Mouse (Mus musculus) naive thymus-derived CD4-positive, alpha-beta T cell, adult 2 months (primary cell): ENCODE results near the gene Synj1.

Source experiments
- DNase-seq: peaks from one replicate; pipeline ENCODE4 v3.0.0-alpha.2; 2011; ENCODE audit warnings: low read depth

Gene Synj1

GRCm38 (mm10) chr16:90946977-90947376 is 64.1 kb downstream of the Synj1 start:
- DNase-seq: no peak

GRCm38 (mm10) chr16:90941246-90941645 is 69.9 kb downstream of the Synj1 start:
- no peak for DNase-seq

- peak; percentile 97 for DNase-seq
These were observed 76.3 kb downstream of the Synj1 start, which contains the start of gene Cfap298 for GRCm38 (mm10) chr16:90934687-90935328. Gene Cfap298 (minus strand): TSS chr16:90935114.

GRCm38 (mm10) chr16:90934193-90934686 is 76.9 kb downstream of the Synj1 start:
- no peak for DNase-seq

GRCm38 (mm10) chr16:90933534-90934176 is 77.5 kb downstream of the Synj1 start:
- DNase-seq: no peak

- DNase-seq: no peak
These were observed 83.7 kb downstream of the Synj1 start for GRCm38 (mm10) chr16:90927446-90927845.

GRCm38 (mm10) chr16:90925461-90925860 is 85.6 kb downstream of the Synj1 start:
- DNase-seq: peak; percentile 20

- no peak for DNase-seq
These were observed 86.3 kb downstream of the Synj1 start for GRCm38 (mm10) chr16:90924606-90925370.

- DNase-seq: no peak
These were observed 89.5 kb downstream of the Synj1 start for GRCm38 (mm10) chr16:90921471-90922159.

GRCm38 (mm10) chr16:90917156-90917555 is 94.0 kb downstream of the Synj1 start:
- no peak for DNase-seq

- no peak for DNase-seq
These were observed 95.0 kb downstream of the Synj1 start for GRCm38 (mm10) chr16:90916040-90916481.

- no peak for DNase-seq
These were observed 99.3 kb downstream of the Synj1 start for GRCm38 (mm10) chr16:90911766-90912165.

GRCm38 (mm10) chr16:90910855-90911533 is 100.1 kb downstream of the Synj1 start:
- DNase-seq: no peak

GRCm38 (mm10) chr16:90907250-90907649 is 103.9 kb downstream of the Synj1 start:
- DNase-seq: no peak

- no peak for DNase-seq
These were observed 107.8 kb downstream of the Synj1 start for GRCm38 (mm10) chr16:90903300-90903699.

GRCm38 (mm10) chr16:90901364-90901763 is 109.7 kb downstream of the Synj1 start:
- DNase-seq: no peak

GRCm38 (mm10) chr16:90899498-90899897 is 111.6 kb downstream of the Synj1 start:
- DNase-seq: no peak

GRCm38 (mm10) chr16:90897651-90898050 is 113.5 kb downstream of the Synj1 start:
- no peak for DNase-seq

- no peak for DNase-seq
These were observed 117.3 kb downstream of the Synj1 start for GRCm38 (mm10) chr16:90893792-90894191.

GRCm38 (mm10) chr16:90893019-90893418 is 118.1 kb downstream of the Synj1 start:
- no peak for DNase-seq

GRCm38 (mm10) chr16:90892081-90892480 is 119.0 kb downstream of the Synj1 start:
- no peak for DNase-seq
